10 mouse cellular contexts compared by ENCODE assay signal in genomic region chr4:131694232-131694631, GRCm38 (mm10).
A peak's percentile ranks its signal among the peaks of the same experiment; 100 is the strongest.
DNase-seq lines count a peak whose midpoint lies in the region; ATAC-seq and TF ChIP-seq lines count a peak whose summit lies in the region.
"Had no signal": no experiment of that assay in that cellular context is flagged by ENCODE, and none has a peak within 500 bp of the region (broad histone marks: within the 10 kb centered on the region; RNA-seq: fewer than 3 reads in every experiment).

No protein-coding gene starts in this region.

- H3K9ac ChIP-seq in midbrain, embryonic 11.5 days (ENCODE audit: low read length), result no peak overlapping the region
- H3K9ac ChIP-seq in midbrain, embryonic 15.5 days, result no peak overlapping the region
- no peak overlapping the region for H3K9ac ChIP-seq in hindbrain, postnatal 0 days (replicated peaks; ENCODE audit: low read length)

- 6% methylated on average over 5 of the region's 5 CpGs for WGBS in midbrain, embryonic 11.5 days
- WGBS in midbrain, embryonic 15.5 days, result 11% methylated on average over 5 of the region's 5 CpGs
- 13% methylated on average over 5 of the region's 5 CpGs for WGBS in hindbrain, postnatal 0 days

- H3K4me2 ChIP-seq in midbrain, embryonic 11.5 days, result no peak overlapping the region
- H3K4me2 ChIP-seq in midbrain, embryonic 15.5 days, result no peak overlapping the region
- H3K4me2 ChIP-seq in hindbrain, postnatal 0 days (ENCODE audit: low read depth, low read length), result no peak overlapping the region

- no peak for DNase-seq in gastrocnemius, adult 2 months
- no peak for DNase-seq in gastrocnemius, adult 8-10 months (ENCODE audit: low spot score in 2 of 2)
- peak; percentile 90 for DNase-seq in midbrain, embryonic 11.5 days (ENCODE audit: low spot score, missing footprints)
- peak; percentile 81 for DNase-seq in hindbrain, postnatal 0 days (ENCODE audit: low spot score)
- peak; percentile 54 for DNase-seq in thymus, postnatal 4 days
- DNase-seq in layer of hippocampus, adult 11-12 months (ENCODE audit: low spot score), result no peak
- DNase-seq in frontal cortex, postnatal 36 days (ENCODE audit: low spot score in 2 of 2), result no peak

- intact Hi-C loops in gastrocnemius, adult 2 months (cut with DNase I), result no loop called here

- H3K36me3 ChIP-seq in midbrain, embryonic 11.5 days (ENCODE audit: control insufficient read depth, insufficient read depth, low read length), result no peaks in the 10 kb centered on the region
- H3K36me3 ChIP-seq in midbrain, embryonic 15.5 days (replicated peaks), result no peaks in the 10 kb centered on the region
- H3K36me3 ChIP-seq in hindbrain, postnatal 0 days (ENCODE audit: insufficient read depth, low read length), result no peaks in the 10 kb centered on the region

- ATAC-seq in midbrain, embryonic 11.5 days (ENCODE audit: low FRiP score), result no peak
- no peak for ATAC-seq in midbrain, embryonic 15.5 days (replicated peaks)
- peak; percentile 45; the same call in 1 of the 2 replicates for ATAC-seq in hindbrain, postnatal 0 days

- H3K27me3 ChIP-seq in midbrain, embryonic 11.5 days (ENCODE audit: control insufficient read depth, insufficient read depth, low read length), result no peaks in the 10 kb centered on the region
- no peaks in the 10 kb centered on the region for H3K27me3 ChIP-seq in midbrain, embryonic 15.5 days (replicated peaks)
- no peaks in the 10 kb centered on the region for H3K27me3 ChIP-seq in hindbrain, postnatal 0 days (ENCODE audit: insufficient read depth, low read length)

- H3K27ac ChIP-seq in gastrocnemius, adult 2 months, result no peak overlapping the region
- H3K27ac ChIP-seq in midbrain, embryonic 11.5 days (ENCODE audit: low read depth, low read length), result no peak overlapping the region
- H3K27ac ChIP-seq in midbrain, embryonic 15.5 days, result no peak overlapping the region
- no peak overlapping the region for H3K27ac ChIP-seq in hindbrain, postnatal 0 days

- peak; percentile 51 for TF ChIP-seq CTCF in gastrocnemius, adult 2 months (IDR thresholded peaks at IDR 0.05)
- TF ChIP-seq CTCF in hindbrain, postnatal 0 days (IDR thresholded peaks at IDR 0.05; ENCODE audit: low read depth), result peak; percentile 82

- no peaks in the 10 kb centered on the region for H3K9me3 ChIP-seq in midbrain, embryonic 11.5 days (ENCODE audit: control insufficient read depth, low read length)
- H3K9me3 ChIP-seq in midbrain, embryonic 15.5 days, result no peaks in the 10 kb centered on the region
- no peaks in the 10 kb centered on the region for H3K9me3 ChIP-seq in hindbrain, postnatal 0 days (ENCODE audit: low read length)

- no peaks in the 10 kb centered on the region for H3K4me1 ChIP-seq in midbrain, embryonic 11.5 days (ENCODE audit: control insufficient read depth, insufficient read depth, low read length)
- H3K4me1 ChIP-seq in midbrain, embryonic 15.5 days, result no peaks in the 10 kb centered on the region
- no peaks in the 10 kb centered on the region for H3K4me1 ChIP-seq in hindbrain, postnatal 0 days (ENCODE audit: insufficient read depth, low read length)

- no peak overlapping the region for H3K4me3 ChIP-seq in gastrocnemius, adult 2 months
- no peak overlapping the region for H3K4me3 ChIP-seq in midbrain, embryonic 11.5 days (ENCODE audit: low read depth, low read length)
- no peak overlapping the region for H3K4me3 ChIP-seq in midbrain, embryonic 15.5 days
- H3K4me3 ChIP-seq in hindbrain, postnatal 0 days (ENCODE audit: low read length), result no peak overlapping the region
- H3K4me3 ChIP-seq: erythroblast, embryonic 14.5 days; myocyte had no signal

Comparison
In these comparisons a context has a peak if more than half of its experiments do, and no peak if none do; other contexts are left out.
1. DNase-seq: peak in midbrain, embryonic 11.5 days (single experiment), hindbrain, postnatal 0 days (single experiment) and thymus, postnatal 4 days (single experiment); none in gastrocnemius, adult 2 months (single experiment), gastrocnemius, adult 8-10 months (0 of 2), layer of hippocampus, adult 11-12 months (single experiment) and frontal cortex, postnatal 36 days (0 of 2).